In the genomic region with DNA sequence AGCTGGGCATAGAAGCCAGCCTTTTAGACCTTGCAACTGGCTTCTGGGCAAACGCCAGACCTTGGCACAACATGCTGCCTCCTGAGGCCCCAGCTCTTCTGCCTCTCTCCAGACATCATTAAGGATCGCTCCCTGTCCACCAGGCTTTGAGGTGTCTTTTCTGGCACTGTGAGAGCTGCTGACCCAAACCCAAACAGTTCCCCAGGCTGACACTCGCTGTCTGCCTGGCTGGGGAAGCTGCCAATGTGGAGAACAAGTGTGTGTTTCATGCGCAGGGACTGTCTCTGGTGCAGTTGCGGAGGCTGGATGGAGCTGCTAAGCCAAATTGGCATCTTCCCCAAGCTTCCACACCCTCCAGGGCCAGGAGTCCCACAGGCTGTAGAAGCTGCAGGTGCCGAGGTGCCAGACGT, we compare ENCODE assay signal across 11 mouse cellular contexts. TPM values are rescaled to one million over a fixed set of nuclear protein-coding genes. Genes with fewer than 3 reads are reported as not detected.
DNase-seq lines count a peak whose midpoint lies in the region; ATAC-seq lines count a peak whose summit lies in the region.
"Had no signal": no experiment of that assay in that cellular context is flagged by ENCODE, and none has a peak within 500 bp of the region (broad histone marks: within the 10 kb centered on the region; RNA-seq: fewer than 3 reads in every experiment).

No protein-coding gene starts in this region.

- ATAC-seq in monocyte, adult 5-6 weeks (replicated peaks; ENCODE audit: insufficient number of reproducible peaks, low FRiP score, low TSS enrichment, poor library complexity, severe bottlenecking) = no peak

- intact Hi-C loops in left cerebral cortex, postnatal 10 days (cut with DNase I) = loop anchor here (5.0 kb wide), 1 partner anchor 101 kb away; no protein-coding TSS in a partner anchor

- DNase-seq in frontal cortex, adult 2 months (ENCODE audit: extremely low spot score in 1 of 2, low spot score in 1 of 2) = peak; percentile 65 to 81
- DNase-seq in frontal cortex, postnatal 25 days (ENCODE audit: low spot score in 2 of 2) = no peak
- DNase-seq in Muller cell, postnatal 12 days (ENCODE audit: inconsistent ontology term) = peak; percentile 77
- peak; percentile 79 to 86 for DNase-seq in cerebellum, postnatal 10 days
- DNase-seq in left cerebral cortex, postnatal 10 days (ENCODE audit: extremely low spot score in 1 of 2, low spot score in 2 of 2) = peak; percentile 54 to 57
- DNase-seq in thymus, postnatal 4 days = no peak
- DNase-seq in T-cell, adult 2 months (ENCODE audit: low spot score) = no peak
- DNase-seq: B cell, adult 2 months had no signal

RNA-seq across cellular contexts. Expression of gene Sardh, which starts 25.1 kb away (rescaled TPM):
- polyA plus RNA-seq in frontal cortex, adult 2 months (2012; rRNA removed) = 9.2 and 13.7 TPM in 2 replicates
- 10 to 100 TPM in 1 of 2 experiments, 1 to 10 TPM in 1; 9.8 to 11.7 TPM for total RNA-seq in left cerebral cortex, postnatal 10 days (2021)
- total RNA-seq in monocyte, adult 5-6 weeks (2017) = not detected in 3 replicates
- total RNA-seq: megakaryocyte progenitor cell, adult 5-6 weeks had no signal

RNA-seq across cellular contexts. Expression of gene Dbh, which starts 58.0 kb away (rescaled TPM):
- polyA plus RNA-seq in frontal cortex, adult 2 months (2012; rRNA removed) = 0.40 and 0.50 TPM in 2 replicates
- total RNA-seq in left cerebral cortex, postnatal 10 days (2021) = 1 to 10 TPM; 1.4 TPM
- not detected in 3 replicates for total RNA-seq in monocyte, adult 5-6 weeks (2017)
- total RNA-seq: megakaryocyte progenitor cell, adult 5-6 weeks had no signal
- polyA plus RNA-seq: erythroblast, embryonic 14.5 days had no signal

Comparison
In these comparisons a context has a peak if more than half of its experiments do, and no peak if none do; other contexts are left out.
1. DNase-seq: peak in frontal cortex, adult 2 months (2 of 2), Muller cell, postnatal 12 days (single experiment), cerebellum, postnatal 10 days (2 of 2) and left cerebral cortex, postnatal 10 days (2 of 2); none in frontal cortex, postnatal 25 days (0 of 2), thymus, postnatal 4 days (single experiment) and T-cell, adult 2 months (single experiment).
2. RNA of gene Sardh, which starts 25.1 kb away (total RNA-seq): 9.8 to 11.7 TPM in left cerebral cortex, postnatal 10 days; not detected in monocyte, adult 5-6 weeks; every median in the first group is over 10 times any median in the second.